Mouse (Mus musculus) cerebral cortex, adult 2 months (tissue): ENCODE measurements around the gene C730034F03Rik.

Source experiments
- WGBS: fragments of 180-500 bp; shearing (Covaris S2); methylation state at CpG from one replicate; pipeline ENCODE4 v1.1.7; 2018; 5-methylcytosine and 5-hydroxymethylcytosine counted together

Gene C730034F03Rik

DNA sequence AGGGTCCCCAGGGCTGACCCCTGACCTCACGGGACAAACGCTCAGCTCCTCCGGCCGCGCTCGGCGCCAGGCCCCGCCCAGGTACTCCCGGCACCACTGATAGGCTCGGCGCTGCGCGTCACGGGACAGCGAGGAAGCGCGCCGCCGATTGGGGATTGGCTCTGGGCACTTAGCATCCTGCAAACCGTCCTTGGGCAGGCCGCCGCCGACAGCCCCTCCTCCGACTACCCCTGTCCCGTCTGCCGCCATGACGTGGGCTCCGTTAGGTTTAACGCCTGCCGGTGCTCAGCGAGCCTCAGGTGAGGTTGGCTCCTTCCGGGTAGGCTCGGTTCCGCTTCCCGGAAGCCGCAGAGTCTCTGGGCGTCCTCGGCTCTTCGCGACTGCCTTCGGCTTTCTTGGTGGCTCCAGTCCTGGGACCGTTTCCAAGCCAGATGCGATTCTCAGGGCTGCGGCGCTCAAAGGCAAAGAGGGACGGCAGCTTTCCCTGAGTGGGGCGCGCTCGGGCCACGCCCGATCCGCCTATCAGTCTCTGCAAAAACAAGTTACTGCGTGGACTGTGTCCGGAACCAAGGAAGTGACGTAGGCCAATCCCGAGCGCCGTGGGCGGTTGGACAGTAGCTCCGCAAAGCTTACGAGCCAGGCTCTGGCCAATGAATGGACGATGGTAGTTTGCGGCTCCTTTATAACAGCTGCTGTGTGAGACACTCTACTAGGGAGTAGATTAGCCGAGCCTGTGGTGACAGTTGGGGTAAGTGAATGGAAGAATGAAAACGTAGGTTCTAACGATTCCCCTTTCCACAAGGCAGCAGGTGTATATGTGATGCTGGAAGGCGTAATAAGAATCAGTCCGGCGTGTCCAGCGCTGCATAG, at the start of gene C730034F03Rik, which contains the start of the genes Gm44502 and Chkb:
Gene C730034F03Rik (plus strand): TSS at position 238 of the 870 bp plus-strand sequence.
Gene Gm44502 (minus strand): TSS at position 345 of the 870 bp plus-strand sequence.
Gene Chkb (minus strand): TSS at position 557 of the 870 bp plus-strand sequence.
- under 1% methylated on average over 70 of the region's 70 CpGs for WGBS

GRCm38 (mm10) chr15:89384617-89385016, 44.8 kb upstream of the C730034F03Rik start, which contains the start of gene Klhdc7b:
Gene Klhdc7b (plus strand): TSS chr15:89384917.
- WGBS = 95% methylated on average over 7 of the region's 7 CpGs

DNA sequence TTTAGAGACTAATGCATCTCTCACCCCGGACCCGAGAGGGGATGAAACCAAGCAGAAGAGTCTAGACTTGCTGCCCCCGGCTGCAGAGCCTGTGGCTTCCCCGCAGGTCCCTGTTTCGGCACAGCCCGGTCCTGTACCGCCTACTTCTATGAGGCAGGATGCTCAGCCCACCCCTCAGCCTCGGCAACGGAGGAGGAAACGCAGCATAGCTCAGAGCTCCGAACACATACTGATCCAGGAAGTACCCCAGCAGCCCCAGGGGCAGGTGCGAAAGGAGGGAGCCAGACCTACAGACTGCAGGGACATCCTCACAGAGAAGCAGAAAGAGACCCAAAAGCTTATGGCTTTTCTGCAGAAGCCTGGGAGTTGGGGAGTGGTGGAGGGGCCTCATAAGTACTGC, 42.3 kb upstream of the C730034F03Rik start:
- 47% methylated on average over 12 of the region's 12 CpGs for WGBS

DNA sequence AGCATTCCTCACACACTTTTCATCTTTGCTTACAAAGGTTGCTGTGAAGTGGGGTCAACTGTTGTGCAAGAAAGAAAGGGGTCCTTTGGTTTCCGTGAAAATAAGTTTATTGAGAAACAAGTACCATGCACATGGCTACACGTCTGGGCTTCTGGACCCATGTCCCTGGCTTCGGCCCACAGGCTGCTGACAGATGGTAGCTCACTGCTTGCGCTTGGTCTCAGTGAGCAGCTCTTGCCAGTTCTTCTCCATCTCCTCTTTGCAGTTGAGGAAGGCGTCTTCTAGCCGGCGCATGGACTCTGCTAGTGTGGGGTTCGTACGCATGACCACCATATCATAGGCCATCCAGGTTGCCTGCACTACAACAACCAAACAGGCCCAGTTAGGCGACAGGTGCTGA, 39.3 kb upstream of the C730034F03Rik start:
- 83% methylated on average over 10 of the region's 10 CpGs for WGBS

- WGBS = 82% methylated on average over 4 of the region's 4 CpGs
These were observed 32.5 kb upstream of the C730034F03Rik start for GRCm38 (mm10) chr15:89396883-89397282.

DNA sequence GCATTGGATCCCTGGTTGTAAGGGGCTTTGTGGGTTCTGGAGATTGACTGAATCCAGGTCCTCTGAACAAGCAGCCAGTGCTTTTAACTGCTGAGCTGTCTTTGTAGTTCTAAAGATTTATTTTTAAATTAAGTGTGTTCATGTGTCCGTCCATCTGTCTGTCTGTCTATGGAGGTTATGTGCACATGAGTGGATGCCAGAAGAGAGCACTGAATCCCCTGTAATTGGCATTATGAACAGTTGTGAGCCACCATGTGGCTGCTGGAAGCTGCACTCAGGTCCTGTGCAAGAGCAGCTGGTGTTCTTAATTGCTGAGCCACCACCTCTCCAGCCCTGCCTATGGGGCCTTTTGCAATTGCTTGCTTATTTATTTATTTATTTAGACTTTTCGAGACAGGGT, 31.2 kb upstream of the C730034F03Rik start:
- 64% methylated on average over 2 of the region's 2 CpGs for WGBS

DNA sequence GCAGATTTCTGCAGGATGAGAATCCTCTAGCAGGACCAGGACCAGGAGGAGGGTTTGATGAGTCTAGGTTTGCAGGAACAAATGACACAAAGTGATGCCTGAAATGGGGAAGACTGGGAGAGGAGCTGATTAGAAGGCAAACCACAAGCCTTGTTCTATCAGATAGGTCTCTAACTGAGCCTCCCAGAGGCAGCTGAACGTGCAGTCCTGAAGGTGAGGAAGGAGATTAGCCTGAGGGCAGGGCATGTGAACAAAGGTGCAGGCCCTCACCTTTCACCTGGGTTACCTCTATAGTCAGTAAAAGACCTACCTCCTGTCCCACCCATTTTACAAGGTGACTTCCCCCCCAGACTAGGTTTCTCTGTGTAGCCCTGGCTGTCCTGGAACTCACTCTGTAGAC, 29.7 kb upstream of the C730034F03Rik start:
- WGBS = 100% methylated on average over 1 of the region's 1 CpGs

- 77% methylated on average over 1 of the region's 1 CpGs for WGBS
These were observed 26.9 kb upstream of the C730034F03Rik start for GRCm38 (mm10) chr15:89402471-89402870.

DNA sequence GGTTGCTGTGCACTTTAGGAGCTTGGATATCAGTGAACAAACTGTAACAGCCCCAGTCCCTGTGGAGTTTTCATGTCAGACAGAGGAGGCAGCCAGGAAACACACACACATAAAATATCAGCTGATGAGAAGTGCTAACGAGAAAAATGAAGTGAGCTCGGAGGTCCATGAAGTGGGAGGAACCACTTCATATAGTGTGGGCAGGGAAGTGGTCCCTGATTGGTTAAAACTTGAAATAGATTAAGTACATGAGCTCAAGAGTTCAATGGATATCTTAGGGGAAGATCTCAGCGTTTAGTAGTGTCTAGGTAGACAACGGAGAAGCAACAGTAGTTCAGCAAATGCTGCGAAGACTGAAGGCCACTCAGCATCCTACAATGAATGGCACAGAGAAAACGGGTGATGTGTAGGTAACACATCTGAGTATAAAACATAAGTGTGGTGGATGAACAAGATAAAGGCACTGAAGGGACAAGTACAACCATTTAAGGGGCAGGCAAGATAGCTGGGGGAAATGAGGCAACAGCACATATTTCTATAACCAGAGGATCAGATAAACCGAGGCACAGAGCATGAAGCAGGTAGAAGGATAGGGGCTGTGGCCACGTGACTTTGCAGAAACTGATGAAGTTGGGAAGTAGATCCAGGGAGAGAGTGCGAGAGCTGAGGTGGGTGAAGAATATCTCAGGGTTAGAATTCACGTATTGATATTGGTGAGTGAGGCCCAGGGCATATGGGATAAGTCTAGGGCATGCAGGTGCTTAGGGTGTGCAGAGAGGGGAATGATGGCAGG, 24.4 kb upstream of the C730034F03Rik start:
- WGBS = 84% methylated on average over 10 of the region's 10 CpGs

DNA sequence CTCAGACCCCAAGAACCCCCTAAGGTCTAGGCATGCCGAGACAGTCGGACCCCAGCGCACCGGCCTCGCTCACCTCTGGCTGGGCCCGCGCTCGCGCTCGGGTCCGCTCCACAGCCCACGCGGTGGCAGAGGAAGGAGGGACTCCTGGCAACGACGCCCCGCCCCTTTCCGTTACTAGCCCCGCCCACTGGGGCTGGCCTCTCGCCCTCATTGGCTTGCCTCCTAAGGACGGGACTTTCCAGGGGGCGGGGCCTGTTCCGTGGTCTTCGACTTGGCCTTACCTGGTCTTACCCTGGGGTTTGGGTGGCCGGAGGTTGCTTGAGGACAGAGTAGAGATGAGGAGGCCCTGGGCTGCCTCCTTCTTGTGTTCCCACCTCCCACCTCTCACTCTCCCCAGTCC, 19.3 kb upstream of the C730034F03Rik start, which contains the start of gene Syce3:
Gene Syce3 (minus strand): TSS at position 386 of the 400 bp plus-strand sequence.
- 89% methylated on average over 24 of the region's 24 CpGs for WGBS

GRCm38 (mm10) chr15:89415282-89415681, 14.1 kb upstream of the C730034F03Rik start:
- 77% methylated on average over 8 of the region's 8 CpGs for WGBS

- WGBS = 98% methylated on average over 9 of the region's 9 CpGs
These were observed 7.5 kb upstream of the C730034F03Rik start for GRCm38 (mm10) chr15:89421938-89422337.

- 83% methylated on average over 8 of the region's 8 CpGs for WGBS
These were observed 4.8 kb upstream of the C730034F03Rik start for GRCm38 (mm10) chr15:89424621-89425020.

DNA sequence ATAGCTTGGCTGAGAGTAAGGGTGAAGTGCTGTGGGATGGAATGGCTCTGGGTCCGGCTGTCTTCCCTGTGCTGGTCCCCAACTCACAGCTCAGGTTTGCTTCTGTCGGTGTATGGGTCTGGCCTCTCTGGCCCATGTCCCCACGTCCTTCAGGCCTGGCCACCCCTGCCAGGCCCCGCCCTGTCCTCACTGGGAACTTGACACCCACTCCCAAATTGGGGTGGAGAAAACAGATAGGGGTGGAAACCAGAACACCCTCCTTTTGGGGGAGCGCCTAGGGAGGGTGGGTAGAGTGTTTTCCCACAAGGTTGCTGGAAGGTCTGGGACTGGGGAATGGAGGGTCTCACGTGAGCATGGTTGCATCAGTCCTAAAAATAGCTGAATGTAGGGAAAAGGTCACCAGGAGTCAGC, 3.7 kb upstream of the C730034F03Rik start, which contains the start of gene Cpt1b:
Gene Cpt1b (minus strand): TSS at position 153 of the 411 bp plus-strand sequence.
- WGBS = 60% methylated on average over 6 of the region's 6 CpGs

GRCm38 (mm10) chr15:89426716-89427115, 2.7 kb upstream of the C730034F03Rik start:
- 84% methylated on average over 10 of the region's 10 CpGs for WGBS

- WGBS = 81% methylated on average over 19 of the region's 19 CpGs
These were observed 1.1 kb upstream of the C730034F03Rik start for GRCm38 (mm10) chr15:89428136-89428790.

DNA sequence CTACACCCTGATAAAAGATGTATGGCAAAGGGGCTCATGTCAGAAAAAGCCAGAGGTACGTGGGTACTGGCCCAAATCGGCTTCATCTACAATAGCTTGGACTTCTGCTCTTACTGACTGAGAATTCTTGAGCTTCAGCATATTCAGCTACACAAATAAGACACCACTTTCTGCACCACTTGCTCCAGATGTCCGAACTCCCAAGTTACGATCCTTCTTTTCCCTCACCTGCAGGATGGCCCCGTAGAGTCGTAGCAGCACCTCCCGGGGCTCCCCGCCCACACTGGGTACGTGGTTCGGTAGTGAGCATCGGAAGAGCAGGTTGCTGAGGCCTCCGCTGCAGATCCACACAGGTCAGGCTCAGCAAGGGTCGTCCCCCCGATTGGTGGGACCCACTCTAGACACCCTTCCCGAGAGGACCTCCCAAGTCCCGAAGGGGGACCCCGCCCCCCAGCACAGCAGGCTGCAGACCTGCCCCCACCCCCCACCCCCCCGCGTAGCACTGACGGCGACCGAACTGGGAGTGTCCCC, 503 bp upstream of the C730034F03Rik start:
- 5% methylated on average over 21 of the region's 22 CpGs for WGBS

GRCm38 (mm10) chr15:89430341-89430740, 952 bp downstream of the C730034F03Rik start:
- 30% methylated on average over 6 of the region's 6 CpGs for WGBS

DNA sequence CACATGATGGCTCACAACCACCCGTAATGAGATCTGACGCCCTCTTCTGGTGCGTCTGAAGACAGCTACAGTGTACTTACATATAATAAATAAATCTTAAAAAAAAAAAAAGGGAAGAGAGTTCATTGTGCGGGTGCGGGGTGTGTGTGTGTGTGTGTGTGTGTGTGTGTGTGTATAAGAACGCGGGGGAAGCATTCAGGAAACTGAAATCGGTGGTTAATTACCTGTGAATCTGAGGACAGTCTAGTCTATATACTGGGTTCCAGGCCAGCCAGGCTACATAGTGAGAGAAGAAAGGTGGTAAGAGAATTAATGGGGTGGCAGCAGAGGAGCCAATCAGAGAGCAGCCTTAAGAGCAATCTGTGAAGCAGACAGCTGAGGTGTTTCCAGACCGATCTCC, 1.4 kb downstream of the C730034F03Rik start:
- 70% methylated on average over 9 of the region's 9 CpGs for WGBS

DNA sequence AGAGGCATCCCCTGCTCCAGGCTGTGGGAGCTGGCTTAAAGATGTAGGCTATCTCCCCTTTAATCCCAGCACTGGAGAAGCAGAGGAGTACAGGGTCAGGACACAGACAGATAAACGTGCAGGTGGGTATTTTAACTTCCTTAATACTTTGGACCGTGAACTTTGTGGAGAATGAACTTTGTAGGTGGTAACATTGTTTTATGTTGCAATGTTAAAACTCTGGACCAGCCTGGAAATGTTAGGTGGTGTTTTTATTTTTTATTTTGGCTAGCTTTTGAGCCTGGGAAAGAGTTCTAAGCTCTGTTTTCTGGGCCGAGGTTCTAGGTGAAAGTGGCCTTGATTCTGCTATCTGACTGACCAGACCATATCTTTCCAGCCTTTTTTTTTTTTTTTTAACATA, 1.9 kb downstream of the C730034F03Rik start:
- 88% methylated on average over 3 of the region's 3 CpGs for WGBS

DNA sequence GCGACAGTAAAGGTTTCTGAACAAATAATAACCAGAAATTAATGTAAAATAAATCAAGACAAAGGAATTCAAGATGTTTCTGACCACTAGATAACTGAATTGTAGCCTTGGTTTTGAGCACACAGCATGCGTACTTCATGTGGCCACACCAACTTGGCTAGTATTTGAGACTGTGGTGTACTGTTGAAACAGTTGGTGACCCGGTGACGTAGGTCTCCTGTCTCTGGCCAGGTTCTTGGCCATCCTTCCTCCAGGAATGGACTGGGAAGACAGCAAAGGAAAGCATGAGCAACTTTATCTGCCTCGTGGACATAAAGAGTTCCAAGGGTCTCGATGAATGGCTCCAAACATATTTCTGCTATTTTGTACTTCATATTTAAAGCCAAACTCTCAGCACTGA, 2.4 kb downstream of the C730034F03Rik start:
- 95% methylated on average over 6 of the region's 6 CpGs for WGBS
